Mouse (Mus musculus): ENCODE data around the gene Lurap1l.

Lurap1l gene

DNA sequence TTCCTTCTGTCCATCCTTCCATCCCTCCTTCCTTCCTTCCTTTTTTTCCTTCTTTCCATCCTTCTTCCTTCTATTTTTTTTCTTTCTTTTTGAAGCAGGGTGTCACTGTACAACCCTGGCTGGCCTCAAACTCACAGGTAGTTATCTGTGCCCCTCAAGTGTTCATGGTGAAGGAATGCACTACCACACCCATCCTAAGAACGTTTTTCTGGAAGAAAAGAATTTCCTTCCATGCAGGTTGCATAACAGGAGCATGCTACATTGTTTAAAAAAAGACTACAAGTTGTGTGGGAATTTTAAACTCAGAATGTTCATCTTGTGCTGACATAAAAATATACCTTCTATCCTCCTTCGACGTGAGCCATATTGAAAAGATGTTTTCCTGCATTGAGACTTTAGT is 7.4 kb downstream of the Lurap1l start:
- no peak for DNase-seq (ENCODE audit: low read depth)

DNA sequence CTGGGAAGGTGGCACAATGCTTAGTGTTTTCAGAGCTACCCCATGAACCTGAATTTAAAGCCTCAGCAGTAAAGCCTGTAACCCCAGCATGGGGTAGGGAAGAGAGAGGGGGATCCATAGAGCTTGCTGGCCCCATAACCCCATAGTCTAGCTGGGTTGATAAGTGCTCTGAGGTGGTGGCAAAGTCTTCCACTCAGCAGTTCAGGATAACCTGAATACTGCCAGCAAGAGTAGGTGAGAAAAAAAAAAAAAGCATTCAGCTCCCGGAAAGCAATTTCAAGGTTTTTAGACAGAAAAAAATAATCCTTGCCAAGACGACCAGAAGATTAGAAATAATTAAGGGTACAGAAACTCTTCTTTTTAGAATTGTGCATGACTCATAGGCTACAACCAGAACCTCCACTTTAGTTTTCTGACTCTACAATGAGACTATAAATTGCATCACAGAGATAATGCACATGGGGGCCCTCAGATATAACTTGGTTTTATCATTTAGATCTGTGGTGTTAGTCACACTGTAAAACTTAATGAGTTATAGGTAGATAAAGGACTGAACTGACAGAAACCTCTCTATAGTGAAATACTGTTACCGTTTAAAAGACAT is 8.2 kb downstream of the Lurap1l start:
- no peak for DNase-seq (ENCODE audit: low read depth)

DNA sequence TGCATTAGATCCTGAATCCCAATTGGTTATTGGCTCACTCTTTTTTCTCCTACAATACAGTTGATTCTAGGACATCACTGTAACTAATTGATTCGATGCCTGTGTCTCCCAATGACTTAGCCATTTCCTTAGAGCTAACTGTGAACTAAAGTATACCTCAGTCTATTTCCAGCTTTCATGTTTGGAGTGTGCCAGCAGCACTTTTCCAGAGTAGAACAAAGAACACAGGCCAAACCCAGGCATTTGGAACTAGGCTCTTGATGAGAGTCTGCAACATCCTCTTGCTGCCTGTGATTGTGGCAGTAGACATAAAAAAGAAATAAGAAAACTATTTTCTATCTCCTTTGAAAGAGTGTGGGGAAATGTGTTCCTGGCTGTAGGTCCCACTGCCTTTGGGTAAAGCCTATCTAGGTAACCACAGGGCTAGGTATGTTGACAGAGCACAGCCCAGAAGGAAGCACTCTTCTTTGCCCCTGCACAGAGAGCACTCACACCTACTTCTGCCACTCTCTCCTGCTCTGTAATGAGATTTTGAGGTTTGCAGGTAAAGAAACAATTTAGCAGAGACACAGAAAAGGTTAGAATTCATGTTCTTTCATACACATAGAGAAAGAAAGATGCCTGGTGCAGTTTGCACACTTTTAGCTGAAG is 8.9 kb downstream of the Lurap1l start:
- DNase-seq (ENCODE audit: low read depth), result no peak

DNA sequence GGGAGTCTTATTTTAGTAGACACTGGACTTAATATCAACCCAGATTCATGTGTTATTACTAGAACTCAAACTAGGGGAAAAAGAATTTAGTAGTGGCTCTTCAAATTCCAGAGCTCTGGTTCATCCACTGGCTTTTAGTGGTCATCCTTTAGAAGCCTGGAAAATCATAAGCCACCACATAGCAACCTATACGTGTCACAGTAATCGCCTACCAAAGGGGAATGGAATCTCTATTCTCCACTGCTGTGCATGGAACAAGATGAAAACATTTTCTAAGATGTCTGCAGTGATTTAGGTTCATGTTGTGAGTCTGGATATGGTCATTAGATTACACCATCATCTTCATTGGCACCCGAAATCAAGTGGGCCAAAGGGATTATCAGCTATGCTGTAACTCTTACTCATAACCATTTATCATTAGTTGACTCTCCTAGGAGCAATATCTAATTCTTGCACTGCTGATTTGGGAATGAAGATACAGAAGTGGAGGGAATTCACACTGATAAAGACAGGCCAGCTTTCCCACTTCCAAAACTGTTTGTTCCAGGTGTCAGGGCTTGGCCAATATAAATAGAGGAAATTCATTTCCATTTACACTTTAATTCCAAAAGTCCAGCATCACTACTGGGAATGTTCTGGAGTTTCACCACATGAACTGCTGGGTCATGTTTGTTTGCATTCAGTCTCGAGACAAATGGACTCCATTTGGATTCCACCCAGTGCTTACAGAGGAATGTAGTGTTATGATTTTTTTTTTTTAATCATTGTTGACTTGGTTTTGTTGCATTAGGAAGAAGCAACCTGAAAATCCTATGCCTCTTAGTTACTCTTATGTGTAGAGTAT is 11.4 kb downstream of the Lurap1l start:
- no peak for DNase-seq (ENCODE audit: low read depth)

DNA sequence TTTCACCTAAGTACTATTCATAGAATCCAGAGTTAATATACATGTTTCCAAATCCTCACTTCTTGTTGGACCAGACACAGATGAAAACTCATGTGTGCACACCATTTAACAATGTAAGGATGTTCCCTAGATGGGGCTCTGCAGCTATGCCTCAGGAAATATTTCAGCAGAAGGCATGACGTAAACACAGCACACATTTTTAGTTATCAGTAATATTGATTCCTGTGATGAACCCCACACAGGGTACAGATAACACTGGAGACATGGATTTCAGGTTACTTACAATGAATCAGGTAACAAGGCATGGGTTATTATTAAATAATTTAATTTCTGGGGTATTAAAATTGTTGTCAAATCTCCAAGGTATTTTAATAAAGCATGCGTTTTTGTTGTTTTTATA is 12.2 kb downstream of the Lurap1l start:
- no peak for DNase-seq (ENCODE audit: low read depth)

DNA sequence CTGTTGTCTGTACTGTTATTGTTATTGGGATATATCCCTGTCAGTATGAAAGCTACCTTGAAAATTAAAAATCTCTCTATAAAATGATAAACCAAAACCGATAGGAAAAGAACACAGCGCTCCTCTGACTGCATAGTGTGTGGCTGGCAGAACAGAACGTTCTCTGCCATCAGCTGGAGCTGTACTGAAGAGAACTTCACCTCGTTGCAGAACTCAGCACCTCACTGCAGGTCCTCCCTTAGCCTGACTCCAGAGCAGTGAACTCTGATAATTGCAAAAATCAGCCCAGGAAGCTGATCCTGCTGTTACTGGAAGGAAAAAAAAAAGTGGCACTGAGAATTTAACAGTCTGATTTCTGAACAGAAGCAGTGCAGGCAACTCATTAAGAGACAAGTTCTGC is 14.4 kb downstream of the Lurap1l start:
- no peak for DNase-seq (ENCODE audit: low read depth)

DNA sequence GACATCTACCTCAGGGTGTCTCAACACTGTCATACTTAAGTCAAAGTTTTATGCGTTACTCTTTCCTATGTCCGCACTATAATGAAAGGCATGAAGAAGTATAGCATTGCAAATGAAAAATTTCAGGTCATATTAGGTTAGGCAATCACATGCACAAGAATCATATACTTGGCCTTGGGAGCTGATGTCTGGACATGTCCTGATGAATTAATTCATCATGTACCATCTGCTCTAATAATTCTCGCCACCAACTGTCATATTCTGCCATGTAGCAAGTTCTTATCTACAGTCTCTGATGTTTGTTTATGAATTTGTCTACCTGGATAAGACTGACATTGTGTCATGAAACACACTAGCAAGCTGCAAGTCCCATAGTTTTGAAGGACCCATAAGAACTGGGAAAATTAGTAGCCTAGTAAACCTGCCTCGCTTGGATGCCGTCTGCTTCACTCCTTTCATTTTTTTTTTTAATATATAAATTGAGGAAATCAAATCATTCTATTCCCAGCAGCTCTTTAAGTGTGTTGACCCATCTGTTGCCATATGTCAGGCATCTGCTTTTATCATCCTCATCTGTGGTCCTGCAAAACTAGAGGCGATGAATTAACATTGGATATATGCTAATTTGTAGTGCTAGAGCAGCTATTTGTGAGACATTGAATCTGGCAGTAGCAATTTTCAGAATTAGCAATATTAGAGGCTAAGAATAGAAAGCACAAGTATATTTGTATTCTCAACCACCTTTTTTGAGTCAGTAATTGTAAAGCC is 15.5 kb downstream of the Lurap1l start:
- DNase-seq (ENCODE audit: low read depth), result no peak

DNA sequence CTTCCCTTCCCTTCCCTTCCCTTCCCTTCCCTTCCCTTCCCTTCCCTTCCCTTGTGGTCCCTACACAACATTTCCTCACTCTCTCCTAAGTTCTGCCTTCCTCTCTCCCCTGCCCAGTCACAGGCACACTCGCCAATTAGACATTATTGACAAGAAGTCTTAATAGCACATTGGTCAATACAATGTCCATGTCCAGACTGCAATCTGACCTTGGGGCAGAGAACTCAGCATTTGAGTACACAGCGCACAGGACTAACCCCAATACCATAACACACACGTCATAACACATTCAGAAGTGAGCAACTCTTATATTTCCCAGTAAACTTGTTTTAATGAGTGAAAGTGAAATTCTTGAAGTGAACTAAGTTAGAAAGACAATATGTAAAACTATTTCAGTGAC is 24.3 kb downstream of the Lurap1l start:
- DNase-seq (ENCODE audit: low read depth), result no peak

DNA sequence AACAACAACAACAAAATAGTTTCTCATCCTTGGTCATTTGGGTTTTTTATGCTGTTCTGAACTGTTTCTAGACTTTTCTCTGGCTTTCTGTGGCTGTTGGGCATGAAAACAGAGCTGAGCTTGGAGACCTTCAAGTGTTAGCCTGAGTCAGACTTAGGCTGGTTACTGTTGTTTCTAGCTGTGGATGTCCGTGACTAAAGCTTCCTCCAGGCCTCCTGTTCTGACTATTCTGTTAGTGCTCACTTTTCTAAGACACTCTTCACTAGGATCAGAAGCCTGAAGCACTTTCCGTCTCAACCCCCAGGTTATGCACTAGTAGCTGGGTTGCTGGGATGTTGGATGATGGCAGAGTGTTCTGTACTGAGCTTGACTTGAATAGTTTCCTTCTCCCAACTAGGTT is 28.7 kb downstream of the Lurap1l start:
- no peak for DNase-seq (ENCODE audit: low read depth)

DNA sequence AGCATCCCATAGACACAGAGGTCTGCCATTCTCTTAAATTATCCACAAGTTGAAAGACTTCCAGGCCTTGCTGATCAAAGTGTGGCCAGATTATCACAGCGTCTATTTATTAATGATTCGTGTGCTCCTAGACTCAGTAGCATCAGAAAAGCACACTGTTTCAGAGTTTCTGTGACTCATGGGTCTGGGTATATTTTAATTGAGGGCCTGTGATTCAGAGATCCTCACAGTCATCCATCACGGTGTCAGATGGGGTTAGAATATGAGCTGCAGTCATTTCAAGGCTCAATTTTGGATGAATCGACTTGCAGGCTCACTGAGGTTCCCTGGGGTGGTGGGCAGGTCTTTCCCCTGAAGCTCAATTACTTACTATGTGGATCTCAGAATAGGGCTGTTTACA is 30.5 kb downstream of the Lurap1l start:
- no peak for DNase-seq (ENCODE audit: low read depth)

DNA sequence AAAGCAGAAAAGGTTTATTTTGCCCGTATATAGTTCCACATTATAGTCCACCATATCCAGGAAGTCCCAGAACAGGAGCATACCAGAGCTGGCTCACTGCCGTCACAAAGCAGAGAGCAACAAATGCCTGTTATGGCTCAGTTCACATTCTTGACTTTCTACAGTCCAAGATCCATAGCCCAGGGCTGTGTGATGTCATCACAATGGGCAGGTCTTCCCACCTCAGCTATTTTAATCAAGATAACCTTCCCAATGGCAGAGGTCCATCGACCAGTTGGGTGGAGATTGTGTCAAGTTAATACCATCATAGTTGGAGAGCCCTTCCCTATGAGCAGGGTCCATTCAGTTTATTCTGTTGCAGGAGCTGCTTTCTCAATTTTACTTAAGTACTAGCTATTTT is 31.5 kb downstream of the Lurap1l start:
- DNase-seq (ENCODE audit: low read depth), result no peak

DNA sequence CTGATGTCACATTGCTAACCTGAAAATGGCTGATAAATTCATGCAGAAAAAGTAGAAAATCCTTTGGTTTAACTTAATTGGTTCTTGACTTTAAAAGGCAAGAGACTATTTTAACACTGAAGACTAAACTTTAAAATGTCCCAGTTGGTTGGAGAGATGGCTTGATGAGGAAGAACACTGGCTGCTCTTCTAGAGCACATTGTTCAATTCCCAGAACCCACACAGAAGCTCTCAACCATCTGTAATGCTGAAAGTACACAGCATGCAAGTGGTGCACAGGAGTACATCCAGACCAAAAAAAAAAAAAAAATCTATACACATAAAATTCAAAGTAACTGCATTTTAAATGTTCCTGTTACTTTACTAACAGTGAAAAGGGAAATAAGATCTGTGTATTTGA is 34.2 kb downstream of the Lurap1l start:
- no peak for DNase-seq (ENCODE audit: low read depth)

DNA sequence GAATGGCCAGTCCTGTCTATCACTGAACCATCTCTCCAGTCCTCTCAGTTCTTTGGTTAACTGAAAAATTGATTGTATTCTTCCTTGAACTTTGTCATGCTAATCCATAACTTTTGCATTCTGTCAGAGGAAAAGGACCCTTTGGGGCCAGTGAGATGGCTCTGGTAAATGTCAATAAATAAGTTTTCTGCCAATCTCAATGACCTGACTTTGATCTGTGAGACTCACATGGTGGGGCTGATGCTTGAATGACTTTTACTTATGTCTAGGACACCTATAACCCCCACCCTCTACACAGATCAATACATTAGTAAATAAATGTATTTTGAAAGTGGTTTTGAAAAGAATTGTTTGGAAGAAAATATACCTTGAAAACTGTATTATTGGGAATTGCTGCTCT is 38.7 kb downstream of the Lurap1l start:
- DNase-seq (ENCODE audit: low read depth), result no peak

DNA sequence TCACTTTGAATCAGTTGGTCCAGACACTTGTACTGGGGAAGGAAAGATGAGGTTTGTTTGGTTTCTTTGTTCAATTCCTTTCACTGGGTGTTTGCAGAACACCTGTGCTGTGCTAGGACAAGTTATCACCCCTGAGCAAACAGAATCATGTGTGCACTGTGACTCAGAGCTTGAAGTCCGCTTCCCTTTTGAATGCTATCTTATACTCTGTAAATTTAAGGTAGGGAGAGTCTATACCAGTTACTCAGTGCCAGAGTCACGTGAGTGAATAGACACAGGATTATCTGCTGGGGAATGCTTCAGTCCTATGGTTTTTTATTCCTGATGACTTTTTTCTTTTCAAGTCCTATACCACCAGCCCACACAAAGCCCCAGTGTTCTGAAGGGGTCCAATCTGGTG is 39.3 kb downstream of the Lurap1l start:
- no peak for DNase-seq (ENCODE audit: low read depth)

DNA sequence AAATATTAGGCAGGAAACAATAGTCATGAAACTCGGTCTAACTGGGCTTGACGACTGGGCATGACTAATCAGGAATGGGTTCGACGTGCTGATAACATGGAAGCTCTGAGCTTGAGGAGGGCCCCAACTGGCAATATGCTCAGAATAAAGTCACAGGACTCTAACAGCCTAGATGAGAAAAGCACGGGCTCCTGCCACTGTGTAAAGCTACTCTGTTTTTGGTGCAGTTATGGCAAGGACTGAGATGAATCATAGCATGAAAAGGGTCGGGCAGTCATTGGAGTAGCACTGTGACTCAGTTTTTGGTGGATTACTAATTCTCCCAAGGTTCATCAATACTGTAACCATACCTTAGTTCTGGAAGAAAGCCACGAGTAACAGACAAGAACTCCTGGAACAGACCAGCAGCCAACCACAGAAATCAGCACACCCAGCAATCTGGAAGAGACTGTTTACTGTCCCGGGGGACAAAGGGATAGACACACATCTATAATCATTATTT is 39.9 kb downstream of the Lurap1l start:
- DNase-seq (ENCODE audit: low read depth), result no peak

DNA sequence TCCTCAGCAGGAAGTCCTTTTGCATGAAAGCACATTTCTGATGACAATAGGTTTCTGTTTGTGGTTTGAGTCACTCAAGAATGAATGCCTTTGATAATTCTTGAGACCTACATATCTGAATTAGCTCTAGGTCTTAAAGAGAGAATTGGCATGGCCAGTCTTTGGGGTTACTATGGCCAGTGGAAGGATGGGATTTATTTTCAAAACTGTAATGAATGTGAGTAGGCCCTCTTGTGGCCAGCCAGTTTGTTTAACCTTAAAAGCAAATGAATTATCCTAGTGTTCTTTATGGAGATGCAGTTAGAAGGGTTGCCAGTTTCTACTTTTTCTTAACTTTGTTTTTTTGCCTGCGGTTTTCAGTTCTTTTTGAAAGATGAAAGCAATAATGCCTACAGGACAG is 42.2 kb downstream of the Lurap1l start:
- no peak for DNase-seq (ENCODE audit: low read depth)

DNA sequence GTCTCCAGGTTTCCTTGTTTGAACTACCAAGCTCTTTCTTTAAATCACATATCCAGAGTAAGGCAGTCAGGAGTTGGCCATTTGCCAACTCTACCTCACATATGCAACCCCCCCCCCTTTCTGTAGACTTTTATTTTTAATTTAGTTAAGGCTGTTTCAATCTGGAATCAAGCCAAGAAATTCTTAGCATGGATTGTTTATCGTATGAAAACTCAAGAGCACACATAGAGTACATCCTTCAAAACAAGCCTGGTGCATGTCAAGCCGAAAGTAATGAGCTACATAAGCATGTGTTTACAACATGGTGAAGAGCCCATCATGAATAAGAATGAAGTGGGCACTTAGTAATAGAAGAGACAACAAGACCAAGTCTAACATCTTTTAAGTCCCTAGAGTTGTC is 45.5 kb downstream of the Lurap1l start:
- no peak for DNase-seq (ENCODE audit: low read depth)

DNA sequence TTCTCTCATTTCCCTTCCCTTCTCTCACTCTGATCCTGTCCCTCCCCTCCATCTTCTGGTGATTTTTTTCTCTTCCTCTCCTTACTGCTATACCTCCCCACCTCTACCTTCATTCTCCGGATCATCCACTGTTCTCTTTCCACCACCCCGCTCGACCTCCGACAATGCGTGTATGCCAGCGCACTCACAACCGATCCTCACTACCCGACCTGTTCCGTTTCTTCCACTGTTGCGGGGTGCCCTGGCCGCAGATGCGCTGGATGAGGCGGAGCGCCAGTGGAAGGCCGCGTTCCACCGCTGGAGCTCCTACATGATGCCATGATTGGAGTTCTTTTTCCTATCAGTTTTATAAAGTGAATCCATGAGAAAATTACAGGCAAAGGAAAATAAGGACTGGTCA is 57.1 kb downstream of the Lurap1l start:
- DNase-seq (ENCODE audit: low read depth), result no peak

DNA sequence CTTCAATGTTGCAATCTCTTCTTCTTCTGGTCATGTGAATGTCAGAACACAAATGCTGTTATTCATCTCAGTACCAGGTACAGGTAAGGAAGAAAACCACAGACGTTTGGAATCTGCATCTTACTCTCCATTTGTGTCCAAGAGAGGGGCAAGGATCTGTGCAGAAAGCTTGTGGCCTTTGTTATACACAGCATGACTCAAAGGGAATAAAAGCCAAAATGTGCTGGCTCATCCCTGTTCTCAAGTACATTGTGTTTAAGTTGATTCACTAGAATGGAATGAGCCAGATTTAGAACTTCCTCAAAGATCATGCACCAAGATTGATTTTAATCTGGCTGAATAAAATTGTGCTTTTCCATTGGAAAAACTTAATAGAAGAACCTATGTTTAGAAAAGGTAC is 61.4 kb downstream of the Lurap1l start:
- DNase-seq (ENCODE audit: low read depth), result no peak

DNA sequence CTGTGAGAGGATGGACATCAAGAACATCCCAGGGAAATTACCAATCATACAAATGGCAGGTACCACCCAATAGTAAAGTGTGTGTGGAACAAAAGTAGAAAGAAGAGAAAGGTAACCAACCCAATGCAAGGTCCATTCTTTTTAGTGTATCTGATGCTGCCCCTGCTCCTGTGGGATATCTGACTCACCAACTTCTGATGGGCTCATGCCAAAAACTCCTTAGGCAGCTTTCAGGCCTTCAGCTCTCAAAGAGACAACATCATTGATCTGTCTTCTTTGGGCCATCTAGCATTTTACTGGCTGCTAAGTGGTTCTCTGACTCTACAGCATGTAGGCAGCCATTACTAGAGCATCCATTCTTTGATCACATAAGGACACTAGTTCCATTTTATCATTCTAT is 63.5 kb downstream of the Lurap1l start:
- DNase-seq (ENCODE audit: low read depth), result no peak

DNA sequence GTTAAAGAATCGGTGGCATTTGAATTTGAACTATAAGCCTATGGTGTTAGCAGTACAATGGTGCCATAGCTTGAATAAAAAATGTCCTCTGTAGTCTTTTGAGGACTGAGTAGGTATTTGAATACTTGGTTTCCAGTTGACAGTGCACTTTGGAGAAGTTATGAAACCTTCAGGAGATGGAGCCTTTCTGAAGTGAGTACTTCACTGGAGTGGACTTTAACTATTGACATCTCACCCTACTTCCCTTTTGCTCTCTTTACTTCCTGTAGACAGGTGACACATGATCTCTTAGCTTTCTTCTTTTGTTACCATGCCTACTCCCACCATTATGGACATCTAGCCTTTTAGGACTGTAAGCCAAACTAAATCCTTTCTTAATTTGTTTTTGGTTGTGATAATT is 80.4 kb downstream of the Lurap1l start:
- no peak for DNase-seq (ENCODE audit: low read depth)

DNA sequence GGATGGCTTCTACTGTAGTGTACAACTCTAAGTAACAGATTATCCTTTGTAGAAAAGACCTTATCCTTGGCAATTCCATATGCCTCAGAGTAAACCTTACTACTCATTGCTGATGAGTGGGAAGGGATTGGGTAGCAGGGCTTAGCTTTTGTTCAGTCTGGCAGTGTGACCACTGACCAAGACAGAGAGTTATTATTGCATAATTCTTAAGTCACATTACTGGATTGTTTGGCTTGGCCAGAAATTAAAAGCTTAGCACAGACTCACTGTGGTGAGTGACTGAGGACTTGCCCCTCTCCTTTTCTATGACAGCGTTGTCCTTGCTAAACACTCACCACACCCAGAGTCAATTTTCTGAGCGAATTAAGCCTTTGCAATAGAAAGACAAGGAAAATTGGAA is 93.1 kb downstream of the Lurap1l start:
- no peak for DNase-seq (ENCODE audit: low read depth)

All from c-Kit-positive CD71-negative TER-119-negative erythroid progenitor cells, embryonic 14.5 days (primary cell).